Mouse (Mus musculus): ENCODE data around the gene Bcas3. TPM values are rescaled to one million over a fixed set of nuclear protein-coding genes. Genes with fewer than 3 reads are reported as not detected.

Gene Bcas3
- polyA plus RNA-seq, 1 experiment = 37.8 TPM

- Histone ChIP-seq H3K4me3 (ENCODE audit: low read depth, low read length) (no peak overlapping the region), H3K9ac (ENCODE audit: low read depth, poor library complexity, severe bottlenecking) (no peak overlapping the region), H3K27me3 (ENCODE audit: control insufficient read depth, insufficient read depth, low read length, poor library complexity, severe bottlenecking) (no peaks in the 10 kb centered on the region), H3K9me3 (replicated peaks; ENCODE audit: control insufficient read depth, insufficient read depth, low read length, poor library complexity, severe bottlenecking) (no peaks in the 10 kb centered on the region), H3K36me3 (ENCODE audit: control insufficient read depth, insufficient read depth, low read length, poor library complexity, severe bottlenecking) (no peaks in the 10 kb centered on the region), H3K27ac (ENCODE audit: insufficient read depth, low read length) (no peak overlapping the region), H3K4me1 (ENCODE audit: control insufficient read depth, insufficient read depth, low read length) (no peaks in the 10 kb centered on the region)
- TF ChIP-seq POLR2A (IDR thresholded peaks at IDR 0.05; ENCODE audit: insufficient read depth, low read length) (no peak), EP300 (IDR thresholded peaks at IDR 0.05; ENCODE audit: insufficient read depth, low read depth, low read length) (no peak), CTCF (IDR thresholded peaks at IDR 0.05; ENCODE audit: low read depth, low read length) (no peak)
Observed at GRCm38 (mm10) chr11:85407700-85408099, 54.7 kb downstream of the Bcas3 start.

GRCm38 (mm10) chr11:85412319-85412718, 59.4 kb downstream of the Bcas3 start:
- Histone ChIP-seq H3K4me3 (ENCODE audit: low read depth, low read length) (no peak overlapping the region), H3K9me3 (replicated peaks; ENCODE audit: control insufficient read depth, insufficient read depth, low read length, poor library complexity, severe bottlenecking) (no peaks in the 10 kb centered on the region), H3K4me1 (ENCODE audit: control insufficient read depth, insufficient read depth, low read length) (no peaks in the 10 kb centered on the region), H3K36me3 (ENCODE audit: control insufficient read depth, insufficient read depth, low read length, poor library complexity, severe bottlenecking) (no peaks in the 10 kb centered on the region), H3K27ac (ENCODE audit: insufficient read depth, low read length) (no peak overlapping the region), H3K9ac (ENCODE audit: low read depth, poor library complexity, severe bottlenecking) (no peak overlapping the region), H3K27me3 (ENCODE audit: control insufficient read depth, insufficient read depth, low read length, poor library complexity, severe bottlenecking) (no peaks in the 10 kb centered on the region)
- TF ChIP-seq EP300 (IDR thresholded peaks at IDR 0.05; ENCODE audit: insufficient read depth, low read depth, low read length) = no peak
- no peak for TF ChIP-seq POLR2A (IDR thresholded peaks at IDR 0.05; ENCODE audit: insufficient read depth, low read length)
- TF ChIP-seq CTCF (IDR thresholded peaks at IDR 0.05; ENCODE audit: low read depth, low read length) = no peak

GRCm38 (mm10) chr11:85414476-85414875, 61.5 kb downstream of the Bcas3 start:
- Histone ChIP-seq H3K27me3 (ENCODE audit: control insufficient read depth, insufficient read depth, low read length, poor library complexity, severe bottlenecking) (no peaks in the 10 kb centered on the region), H3K27ac (ENCODE audit: insufficient read depth, low read length) (no peak overlapping the region), H3K36me3 (ENCODE audit: control insufficient read depth, insufficient read depth, low read length, poor library complexity, severe bottlenecking) (no peaks in the 10 kb centered on the region), H3K9me3 (replicated peaks; ENCODE audit: control insufficient read depth, insufficient read depth, low read length, poor library complexity, severe bottlenecking) (no peaks in the 10 kb centered on the region), H3K4me1 (ENCODE audit: control insufficient read depth, insufficient read depth, low read length) (no peaks in the 10 kb centered on the region), H3K9ac (ENCODE audit: low read depth, poor library complexity, severe bottlenecking) (no peak overlapping the region), H3K4me3 (ENCODE audit: low read depth, low read length) (no peak overlapping the region)
- TF ChIP-seq CTCF (IDR thresholded peaks at IDR 0.05; ENCODE audit: low read depth, low read length) (no peak), EP300 (IDR thresholded peaks at IDR 0.05; ENCODE audit: insufficient read depth, low read depth, low read length) (no peak)

GRCm38 (mm10) chr11:85427353-85427752, 74.4 kb downstream of the Bcas3 start:
- Histone ChIP-seq H3K4me1 (ENCODE audit: control insufficient read depth, insufficient read depth, low read length) (no peaks in the 10 kb centered on the region), H3K4me3 (ENCODE audit: low read depth, low read length) (no peak overlapping the region), H3K9me3 (replicated peaks; ENCODE audit: control insufficient read depth, insufficient read depth, low read length, poor library complexity, severe bottlenecking) (no peaks in the 10 kb centered on the region), H3K27me3 (ENCODE audit: control insufficient read depth, insufficient read depth, low read length, poor library complexity, severe bottlenecking) (no peaks in the 10 kb centered on the region), H3K9ac (ENCODE audit: low read depth, poor library complexity, severe bottlenecking) (no peak overlapping the region), H3K27ac (ENCODE audit: insufficient read depth, low read length) (no peak overlapping the region), H3K36me3 (ENCODE audit: control insufficient read depth, insufficient read depth, low read length, poor library complexity, severe bottlenecking) (no peaks in the 10 kb centered on the region)
- TF ChIP-seq EP300 (IDR thresholded peaks at IDR 0.05; ENCODE audit: insufficient read depth, low read depth, low read length) (no peak), POLR2A (IDR thresholded peaks at IDR 0.05; ENCODE audit: insufficient read depth, low read length) (no peak), CTCF (IDR thresholded peaks at IDR 0.05; ENCODE audit: low read depth, low read length) (no peak)

GRCm38 (mm10) chr11:85428227-85428626, 75.3 kb downstream of the Bcas3 start:
- H3K9me3 ChIP-seq (replicated peaks; ENCODE audit: control insufficient read depth, insufficient read depth, low read length, poor library complexity, severe bottlenecking) = no peaks in the 10 kb centered on the region
- H3K27me3 ChIP-seq (ENCODE audit: control insufficient read depth, insufficient read depth, low read length, poor library complexity, severe bottlenecking) = no peaks in the 10 kb centered on the region
- no peak overlapping the region for H3K9ac ChIP-seq (ENCODE audit: low read depth, poor library complexity, severe bottlenecking)
- no peak overlapping the region for H3K4me3 ChIP-seq (ENCODE audit: low read depth, low read length)
- H3K36me3 ChIP-seq (ENCODE audit: control insufficient read depth, insufficient read depth, low read length, poor library complexity, severe bottlenecking) = no peaks in the 10 kb centered on the region
- no peak overlapping the region for H3K27ac ChIP-seq (ENCODE audit: insufficient read depth, low read length)
- TF ChIP-seq EP300 (IDR thresholded peaks at IDR 0.05; ENCODE audit: insufficient read depth, low read depth, low read length) = no peak
- no peak for TF ChIP-seq POLR2A (IDR thresholded peaks at IDR 0.05; ENCODE audit: insufficient read depth, low read length)
- H3K4me1 ChIP-seq (ENCODE audit: control insufficient read depth, insufficient read depth, low read length) = no peaks in the 10 kb centered on the region

- no peak overlapping the region for H3K27ac ChIP-seq (ENCODE audit: insufficient read depth, low read length)
- no peaks in the 10 kb centered on the region for H3K27me3 ChIP-seq (ENCODE audit: control insufficient read depth, insufficient read depth, low read length, poor library complexity, severe bottlenecking)
- no peaks in the 10 kb centered on the region for H3K4me1 ChIP-seq (ENCODE audit: control insufficient read depth, insufficient read depth, low read length)
- no peak overlapping the region for H3K9ac ChIP-seq (ENCODE audit: low read depth, poor library complexity, severe bottlenecking)
- H3K4me3 ChIP-seq (ENCODE audit: low read depth, low read length) = no peak overlapping the region
- TF ChIP-seq EP300 (IDR thresholded peaks at IDR 0.05; ENCODE audit: insufficient read depth, low read depth, low read length) (no peak), POLR2A (IDR thresholded peaks at IDR 0.05; ENCODE audit: insufficient read depth, low read length) (no peak), CTCF (IDR thresholded peaks at IDR 0.05; ENCODE audit: low read depth, low read length) (no peak)
- no peaks in the 10 kb centered on the region for H3K9me3 ChIP-seq (replicated peaks; ENCODE audit: control insufficient read depth, insufficient read depth, low read length, poor library complexity, severe bottlenecking)
- H3K36me3 ChIP-seq (ENCODE audit: control insufficient read depth, insufficient read depth, low read length, poor library complexity, severe bottlenecking) = no peaks in the 10 kb centered on the region
Observed at GRCm38 (mm10) chr11:85430743-85431448, 77.9 kb downstream of the Bcas3 start.
